Mouse (Mus musculus) bone marrow macrophage, adult 2 months (primary cell): ENCODE results near the gene Elp5. TPM values are rescaled to one million over a fixed set of nuclear protein-coding genes. Genes with fewer than 3 reads are reported as not detected.

Experiments
- H3K27ac ChIP-seq: 2 replicates; pipeline ENCODE4 v1.5.1; 2012; ENCODE audit warnings: low read depth, low read length; ENCODE audit not compliant: insufficient read depth
- H3K4me1 ChIP-seq: 2 replicates; pipeline ENCODE4 v1.6.1; 2012; ENCODE audit warnings: low read length; ENCODE audit not compliant: control insufficient read depth, insufficient read depth
- H3K4me3 ChIP-seq: 2 replicates; pipeline ENCODE4 v1.5.1; 2012; ENCODE audit warnings: mild to moderate bottlenecking, low read length, moderate library complexity; ENCODE audit not compliant: insufficient read depth
- CTCF ChIP-seq: IDR thresholded peaks from 2 replicates; pipeline ENCODE4 v1.5.1; 2012; ENCODE audit warnings: low read depth, mild to moderate bottlenecking, low read length, moderate library complexity
- POLR2A ChIP-seq: IDR thresholded peaks from 2 replicates; pipeline ENCODE4 v1.6.1; 2012; ENCODE audit warnings: mild to moderate bottlenecking, low read depth, low read length, borderline replicate concordance
- polyA plus RNA-seq: library from polyadenylated mRNA; stranded (reverse); fragments of >200 nt; gene quantifications from 2 replicates; pipeline ENCODE4 v1.2.4, GENCODE M21; 2012; ENCODE audit not compliant: missing spikeins, insufficient read depth, insufficient read length

Gene Elp5
- polyA plus RNA-seq, 1 experiment = 41.4 TPM

- Histone ChIP-seq H3K4me3 (peak overlapping the region; percentile 59), H3K4me1 (peaks cover 18% of the 10 kb centered on the region), H3K27ac (no peak overlapping the region)
- no peak for TF ChIP-seq CTCF
- no peak for TF ChIP-seq POLR2A
These were observed 10.1 kb upstream of the Elp5 start for GRCm38 (mm10) chr11:69992396-69992795.

DNA sequence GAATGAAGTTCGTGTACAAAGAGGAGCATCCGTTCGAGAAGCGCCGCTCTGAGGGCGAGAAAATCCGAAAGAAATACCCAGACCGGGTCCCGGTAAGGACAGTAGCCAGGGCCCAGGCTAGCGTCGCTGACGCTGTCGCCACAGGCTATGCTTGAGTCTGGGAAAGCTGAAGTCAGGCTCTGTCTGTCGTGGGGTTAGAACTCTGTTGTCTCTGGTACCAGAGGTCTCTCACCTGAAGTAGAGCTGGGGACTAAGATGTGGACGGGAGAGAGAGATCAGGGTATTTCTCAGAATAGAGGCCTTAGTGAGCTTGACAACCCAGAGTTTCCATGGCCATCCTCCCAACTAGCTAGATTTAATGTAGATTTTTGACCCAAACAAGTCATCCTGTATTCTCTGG is 9.4 kb upstream of the Elp5 start:
- peak overlapping the region; percentile 84 for H3K27ac ChIP-seq
- no peak for TF ChIP-seq CTCF
- TF ChIP-seq POLR2A = no peak
- H3K4me3 ChIP-seq = peak overlapping the region; percentile 88
- H3K4me1 ChIP-seq = peaks cover 18% of the 10 kb centered on the region

DNA sequence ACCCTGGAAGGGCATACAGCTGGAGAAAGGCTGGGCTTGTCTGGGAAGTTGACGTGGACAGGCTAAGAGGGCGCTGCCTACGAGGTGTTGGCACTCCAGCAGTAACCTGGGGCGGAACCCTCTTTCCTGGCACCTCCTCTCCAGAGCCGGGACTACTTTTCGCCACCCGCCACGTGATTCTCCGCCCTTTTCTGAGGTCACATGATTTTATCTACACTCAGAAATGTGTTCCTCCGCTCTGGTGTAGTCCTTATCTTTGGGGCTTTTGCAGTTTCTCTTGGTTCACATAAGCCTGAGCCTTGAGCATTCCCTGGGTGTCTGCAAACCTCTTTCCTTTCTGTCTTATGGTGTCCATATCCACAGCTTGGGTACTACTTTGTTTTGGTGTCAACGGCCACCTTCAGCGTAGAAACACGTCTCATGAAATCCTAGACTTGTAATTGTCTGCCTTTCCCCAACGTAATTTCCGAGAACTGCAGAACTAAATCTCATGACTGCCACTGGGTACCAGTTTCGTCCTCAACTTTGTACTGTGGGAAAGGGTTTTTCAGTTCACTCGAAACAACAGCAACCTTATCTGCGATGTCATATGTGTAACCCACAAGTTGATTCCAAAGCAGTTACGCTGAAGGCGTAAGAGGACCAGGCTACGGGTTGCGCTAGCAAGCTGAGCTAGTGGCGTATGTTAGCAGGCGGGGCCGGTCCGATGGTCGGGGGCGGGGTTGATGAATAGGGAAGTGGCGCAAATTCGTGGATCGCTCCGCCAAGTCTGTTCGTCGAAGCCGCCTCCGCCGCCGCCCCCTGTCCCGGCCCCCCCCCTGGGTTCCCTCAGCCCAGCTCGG is 8.8 kb upstream of the Elp5 start, which contains the start of gene Gabarap:
Gene Gabarap (plus strand): TSS at position 294 of the 842 bp plus-strand sequence.
- H3K4me3 ChIP-seq = peak within 1 kb of the TSS; percentile 88
- TF ChIP-seq POLR2A (no peak), CTCF (no peak)
- H3K27ac ChIP-seq = peak within 1 kb of the TSS; percentile 94
- peaks cover 18% of the 10 kb centered on the region for H3K4me1 ChIP-seq

- Histone ChIP-seq H3K27ac (peak overlapping the region; percentile 4; the same call in 1 of the 2 replicates), H3K4me1 (peaks cover 18% of the 10 kb centered on the region), H3K4me3 (no peak overlapping the region)
- TF ChIP-seq POLR2A = no peak
- no peak for TF ChIP-seq CTCF
These were observed 7.6 kb upstream of the Elp5 start for GRCm38 (mm10) chr11:69989949-69990348.

DNA sequence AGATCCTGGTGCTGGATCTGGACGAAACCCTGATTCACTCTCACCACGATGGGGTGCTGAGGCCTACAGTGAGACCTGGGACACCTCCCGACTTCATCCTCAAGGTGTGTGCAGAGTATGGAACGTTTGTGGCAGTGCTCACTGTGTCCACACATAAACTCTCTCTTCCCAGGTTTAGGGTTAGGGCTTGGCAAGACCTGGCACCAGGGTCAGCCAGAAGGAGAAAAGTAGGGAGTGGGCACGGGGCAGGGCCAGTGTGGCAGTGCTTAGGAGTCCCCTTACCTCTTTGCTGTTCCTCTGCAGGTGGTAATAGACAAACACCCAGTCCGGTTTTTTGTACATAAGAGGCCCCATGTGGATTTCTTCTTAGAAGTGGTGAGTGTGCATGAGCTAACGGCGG is 2.1 kb upstream of the Elp5 start:
- TF ChIP-seq POLR2A = no peak
- no peak for TF ChIP-seq CTCF
- H3K27ac ChIP-seq = no peak overlapping the region
- H3K4me1 ChIP-seq = peaks cover 9% of the 10 kb centered on the region
- no peak overlapping the region for H3K4me3 ChIP-seq

GRCm38 (mm10) chr11:69983377-69983776 is 1.1 kb upstream of the Elp5 start:
- H3K27ac ChIP-seq = no peak overlapping the region
- TF ChIP-seq CTCF (no peak), POLR2A (no peak)
- no peak overlapping the region for H3K4me3 ChIP-seq
- peaks cover 13% of the 10 kb centered on the region for H3K4me1 ChIP-seq

GRCm38 (mm10) chr11:69982877-69983276 is 560 bp upstream of the Elp5 start:
- Histone ChIP-seq H3K27ac (no peak overlapping the region), H3K4me3 (peak overlapping the region; percentile 99; the same call in 1 of the 2 replicates), H3K4me1 (peaks cover 13% of the 10 kb centered on the region)
- TF ChIP-seq CTCF (no peak), POLR2A (no peak)

- peak within 1 kb of the TSS; percentile 99 for H3K4me3 ChIP-seq
- TF ChIP-seq POLR2A (no peak), CTCF (no peak)
- peaks cover 13% of the 10 kb centered on the region for H3K4me1 ChIP-seq
- H3K27ac ChIP-seq = peak within 1 kb of the TSS; percentile 97
These were observed 1.1 kb downstream of the Elp5 start, which contains the start of gene Ctdnep1 for GRCm38 (mm10) chr11:69981141-69981762. Gene Ctdnep1, plus strand, starts transcription at chr11:69981156.

DNA sequence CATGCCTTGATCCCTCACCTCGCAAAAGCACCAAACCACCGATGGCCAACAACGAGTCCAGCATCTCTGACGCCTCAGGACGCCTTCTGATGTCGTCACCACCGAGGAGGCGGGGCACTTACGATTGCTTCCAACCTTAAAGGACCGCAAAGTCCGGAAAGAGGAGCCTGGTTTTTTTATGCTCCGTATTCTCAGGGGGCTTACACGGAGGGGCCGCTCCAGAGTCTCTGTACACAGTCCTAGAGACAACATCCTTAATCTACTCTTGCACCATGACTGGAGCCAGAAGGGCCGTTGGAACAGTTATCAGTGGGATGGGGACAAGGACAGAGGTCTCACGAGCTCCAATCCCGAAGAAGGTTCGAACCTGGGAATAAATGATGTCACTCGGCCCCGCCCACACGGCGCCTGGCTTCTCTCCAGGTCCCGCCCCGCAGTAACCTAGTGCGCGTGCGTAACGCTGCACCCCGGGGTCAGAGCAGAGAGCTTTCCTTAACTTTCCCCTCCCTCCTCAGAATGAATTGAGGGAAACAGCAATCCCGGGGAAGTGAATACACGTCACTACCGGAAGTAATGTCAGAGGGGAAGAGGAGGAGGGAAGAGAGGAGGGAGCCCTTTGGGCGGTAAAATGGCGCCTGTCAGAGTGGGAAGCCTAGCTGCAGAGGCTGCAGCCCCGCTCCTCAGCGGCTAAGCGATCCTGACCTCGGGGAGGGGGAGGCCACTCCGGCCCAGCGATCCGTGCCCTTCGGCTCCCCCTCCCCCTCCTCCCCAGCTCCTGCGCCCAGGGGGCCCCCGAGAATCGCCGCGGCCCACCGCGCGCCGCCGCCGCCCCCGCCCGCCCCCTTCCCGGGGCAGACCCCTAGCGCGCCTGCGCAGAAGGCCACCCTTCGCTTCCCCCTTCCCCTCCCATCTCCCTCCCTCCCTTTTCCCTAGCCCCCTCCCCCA is 1.8 kb downstream of the Elp5 start:
- Histone ChIP-seq H3K4me3 (peak overlapping the region; percentile 99), H3K27ac (peak overlapping the region; percentile 97), H3K4me1 (peaks cover 13% of the 10 kb centered on the region)
- TF ChIP-seq POLR2A (peak; percentile 5; the same call in 1 of the 2 replicates), CTCF (no peak)
